In genomic region chr4:137189058-137189457, GRCm38 (mm10) we compare ENCODE assay signal across 9 mouse cellular contexts.
DNase-seq lines count a peak whose midpoint lies in the region; ATAC-seq and TF ChIP-seq lines count a peak whose summit lies in the region.
"Had no signal": no experiment of that assay in that cellular context is flagged by ENCODE, and none has a peak within 500 bp of the region (broad histone marks: within the 10 kb centered on the region; RNA-seq: fewer than 3 reads in every experiment).

No protein-coding gene starts in this region.

- no peak for ATAC-seq in kidney, postnatal 0 days (replicated peaks; ENCODE audit: low FRiP score, low read depth)

- DNase-seq in kidney, postnatal 0 days (ENCODE audit: low spot score): peak; percentile 54
- no peak for DNase-seq in kidney, adult 11 months
- DNase-seq in cerebellum, adult 11-12 months: peak; percentile 86
- peak; percentile 76 to 78 for DNase-seq in cerebellum, postnatal 25 days
- DNase-seq in skeletal muscle tissue, adult 2 months (ENCODE audit: low read depth, low spot score): peak; percentile 80
- no peak for DNase-seq in left cerebral cortex, postnatal 25 days (ENCODE audit: low spot score in 2 of 2)
- no peak for DNase-seq in left cerebral cortex, adult 11 months (ENCODE audit: low spot score)
- DNase-seq: right cerebral cortex, postnatal 14 days had no signal

- H3K9ac ChIP-seq in kidney, postnatal 0 days (ENCODE audit: low read depth, low read length): no peak overlapping the region
- H3K9ac ChIP-seq: liver, embryonic 14.5 days had no signal

- H3K27ac ChIP-seq in kidney, postnatal 0 days: no peak overlapping the region
- H3K27ac ChIP-seq: liver, embryonic 14.5 days had no signal

- intact Hi-C loops in left cerebral cortex, postnatal 25 days (cut with DNase I): no loop called here

- H3K27me3 ChIP-seq in kidney, postnatal 0 days (ENCODE audit: insufficient read depth, low read length): no peaks in the 10 kb centered on the region

- whole genome bisulfite sequencing in kidney, postnatal 0 days: 26% methylated on average over 6 of the region's 6 CpGs

- peak; percentile 52 for TF ChIP-seq CTCF in kidney, postnatal 0 days (IDR thresholded peaks at IDR 0.05; ENCODE audit: low read depth)

- peaks cover 6% of the 10 kb centered on the region for H3K4me1 ChIP-seq in kidney, postnatal 0 days (replicated peaks; ENCODE audit: insufficient read depth, low read length)

- H3K9me3 ChIP-seq in kidney, postnatal 0 days (replicated peaks; ENCODE audit: low read length): no peaks in the 10 kb centered on the region

- H3K4me3 ChIP-seq in kidney, postnatal 0 days (replicated peaks; ENCODE audit: low read depth, low read length): no peak overlapping the region

- no peak overlapping the region for H3K4me2 ChIP-seq in kidney, postnatal 0 days (ENCODE audit: low read length)

- H3K36me3 ChIP-seq in kidney, postnatal 0 days (ENCODE audit: insufficient read depth, low read length): no peaks in the 10 kb centered on the region

Comparison
In these comparisons a context has a peak if more than half of its experiments do, and no peak if none do; other contexts are left out.
1. DNase-seq: peak in kidney, postnatal 0 days (single experiment), cerebellum, adult 11-12 months (single experiment), cerebellum, postnatal 25 days (2 of 2) and skeletal muscle tissue, adult 2 months (single experiment); none in kidney, adult 11 months (single experiment), left cerebral cortex, postnatal 25 days (0 of 2) and left cerebral cortex, adult 11 months (single experiment).